Mouse (Mus musculus) limb, embryonic 11.5 days (tissue): ENCODE results near the gene Apol6. TPM values are rescaled to one million over a fixed set of nuclear protein-coding genes. Genes with fewer than 3 reads are reported as not detected.

ENCODE experiments used
- ATAC-seq: fragments of 200-750 bp; cut with Nextera tagmentation; 2 replicates; pipeline ENCODE4 v1.8.0; 2017; ENCODE audit warnings: low read depth; ENCODE audit not compliant: insufficient number of reproducible peaks, low FRiP score, low TSS enrichment
- DNase-seq: peaks from one replicate; pipeline ENCODE4 v3.0.0-alpha.2; 2015; ENCODE audit warnings: low spot score
- H3K27ac ChIP-seq: fragments of 300-500 bp; sonication (generic); replicated peaks from 2 replicates; pipeline ENCODE4 v1.5.1; 2014; ENCODE audit warnings: low read depth, mild to moderate bottlenecking, low read length
- H3K27me3 ChIP-seq: fragments of 300-500 bp; sonication (generic); 2 replicates; pipeline ENCODE4 v1.6.1; 2014; ENCODE audit warnings: mild to moderate bottlenecking, low read length, mixed read lengths; ENCODE audit not compliant: control insufficient read depth, insufficient read depth
- H3K36me3 ChIP-seq: fragments of 300-500 bp; sonication (generic); 2 replicates; pipeline ENCODE4 v1.6.1; 2014; ENCODE audit warnings: mild to moderate bottlenecking, low read length, moderate library complexity, mixed read lengths; ENCODE audit not compliant: control insufficient read depth, insufficient read depth
- H3K4me1 ChIP-seq: fragments of 300-500 bp; sonication (generic); 2 replicates; pipeline ENCODE4 v1.6.1; 2014; ENCODE audit warnings: low read length, mixed read lengths; ENCODE audit not compliant: control insufficient read depth, insufficient read depth
- H3K4me2 ChIP-seq: fragments of 300-500 bp; sonication (generic); 2 replicates; pipeline ENCODE4 v1.6.1; 2014; ENCODE audit warnings: low read depth, mild to moderate bottlenecking, moderate library complexity; ENCODE audit not compliant: severe bottlenecking
- H3K4me3 ChIP-seq: fragments of 300-500 bp; sonication (generic); 2 replicates; pipeline ENCODE4 v1.5.1; 2014; ENCODE audit warnings: low read depth, low read length
- H3K9ac ChIP-seq: fragments of 300-500 bp; sonication (generic); 2 replicates; pipeline ENCODE4 v1.6.1; 2014; ENCODE audit warnings: mild to moderate bottlenecking, low read length
- H3K9me3 ChIP-seq: fragments of 300-500 bp; sonication (generic); 2 replicates; pipeline ENCODE4 v1.6.1; 2016; ENCODE audit warnings: low read length; ENCODE audit not compliant: control insufficient read depth
- WGBS: fragments of 180-500 bp; shearing (Covaris S2); extraction: QIAGEN DNeasy Blood & Tissue Kit; methylation state at CpG from one replicate; pipeline ENCODE4 v1.1.7; 2014; 5-methylcytosine and 5-hydroxymethylcytosine counted together
- polyA plus RNA-seq: library from polyadenylated mRNA; unstranded; fragments of >200 nt; fragmentation: Nextera tagmentation; extraction: Ambion mirVana; gene quantifications from 2 replicates; pipeline ENCODE4 v1.2.1, GENCODE M21; 2014

Apol6 gene
- polyA plus RNA-seq, 1 experiment from 2014 or later, result not detected

- Histone ChIP-seq H3K9me3 (no peaks in the 10 kb centered on the region), H3K27me3 (no peaks in the 10 kb centered on the region), H3K4me1 (no peaks in the 10 kb centered on the region), H3K4me2 (no peak overlapping the region), H3K36me3 (peaks cover 3% of the 10 kb centered on the region; the same call in 1 of the 2 replicates), H3K4me3 (no peak overlapping the region), H3K27ac (no peak overlapping the region), H3K9ac (no peak overlapping the region)
- WGBS, result 94% methylated on average over 4 of the region's 4 CpGs
- no peak for ATAC-seq
- no peak for DNase-seq
Observed at GRCm38 (mm10) chr15:77091394-77091793, 46.9 kb downstream of the Apol6 start.

GRCm38 (mm10) chr15:77094431-77094830 lies 49.9 kb downstream of the Apol6 start:
- DNase-seq, result no peak
- H3K4me3 ChIP-seq, result no peak overlapping the region
- no peak overlapping the region for H3K27ac ChIP-seq
- no peaks in the 10 kb centered on the region for H3K9me3 ChIP-seq
- no peak overlapping the region for H3K9ac ChIP-seq
- peaks cover 5% of the 10 kb centered on the region; the same call in 1 of the 2 replicates for H3K36me3 ChIP-seq
- no peak overlapping the region for H3K4me2 ChIP-seq
- WGBS, result 94% methylated on average over 13 of the region's 13 CpGs
- no peak for ATAC-seq
- H3K27me3 ChIP-seq, result no peaks in the 10 kb centered on the region
- H3K4me1 ChIP-seq, result no peaks in the 10 kb centered on the region

- Histone ChIP-seq H3K4me3 (no peak overlapping the region), H3K27ac (no peak overlapping the region), H3K4me1 (no peaks in the 10 kb centered on the region), H3K9ac (no peak overlapping the region), H3K36me3 (peaks cover 5% of the 10 kb centered on the region; the same call in 1 of the 2 replicates), H3K9me3 (no peaks in the 10 kb centered on the region), H3K4me2 (no peak overlapping the region), H3K27me3 (no peaks in the 10 kb centered on the region)
- DNase-seq (no peak), ATAC-seq (no peak)
- WGBS, result 92% methylated on average over 1 of the region's 1 CpGs
Observed at GRCm38 (mm10) chr15:77095216-77095615, 50.7 kb downstream of the Apol6 start.

GRCm38 (mm10) chr15:77097358-77097757 lies 52.8 kb downstream of the Apol6 start:
- no peak overlapping the region for H3K9ac ChIP-seq
- H3K4me2 ChIP-seq, result no peak overlapping the region
- no peak overlapping the region for H3K4me3 ChIP-seq
- H3K4me1 ChIP-seq, result no peaks in the 10 kb centered on the region
- no peak overlapping the region for H3K27ac ChIP-seq
- peaks cover 5% of the 10 kb centered on the region; the same call in 1 of the 2 replicates for H3K36me3 ChIP-seq
- whole genome bisulfite sequencing, result 96% methylated on average over 6 of the region's 6 CpGs
- ATAC-seq (no peak), DNase-seq (no peak)
- no peaks in the 10 kb centered on the region for H3K9me3 ChIP-seq
- no peaks in the 10 kb centered on the region for H3K27me3 ChIP-seq

GRCm38 (mm10) chr15:77099756-77100155 lies 55.2 kb downstream of the Apol6 start:
- WGBS, result 55% methylated on average over 3 of the region's 3 CpGs
- Histone ChIP-seq H3K27me3 (no peaks in the 10 kb centered on the region), H3K4me1 (no peaks in the 10 kb centered on the region), H3K9ac (no peak overlapping the region), H3K36me3 (peaks cover 8% of the 10 kb centered on the region; the same call in 1 of the 2 replicates), H3K4me2 (no peak overlapping the region), H3K4me3 (no peak overlapping the region), H3K9me3 (no peaks in the 10 kb centered on the region), H3K27ac (no peak overlapping the region)
- DNase-seq (no peak), ATAC-seq (no peak)

- Histone ChIP-seq H3K4me3 (no peak overlapping the region), H3K4me1 (no peaks in the 10 kb centered on the region), H3K9ac (no peak overlapping the region), H3K36me3 (peaks cover 8% of the 10 kb centered on the region; the same call in 1 of the 2 replicates), H3K27ac (no peak overlapping the region), H3K27me3 (no peaks in the 10 kb centered on the region), H3K4me2 (no peak overlapping the region), H3K9me3 (no peaks in the 10 kb centered on the region)
- 85% methylated on average over 5 of the region's 5 CpGs for WGBS
- ATAC-seq (no peak), DNase-seq (no peak)
Observed at GRCm38 (mm10) chr15:77102685-77103084, 58.2 kb downstream of the Apol6 start.

- no peak overlapping the region for H3K27ac ChIP-seq
- H3K36me3 ChIP-seq, result peaks cover 6% of the 10 kb centered on the region; the same call in 1 of the 2 replicates
- no peak overlapping the region for H3K4me3 ChIP-seq
- no peaks in the 10 kb centered on the region for H3K9me3 ChIP-seq
- ATAC-seq (no peak), DNase-seq (no peak)
- H3K9ac ChIP-seq, result no peak overlapping the region
- no peaks in the 10 kb centered on the region for H3K4me1 ChIP-seq
- WGBS, result 86% methylated on average over 10 of the region's 10 CpGs
- no peak overlapping the region for H3K4me2 ChIP-seq
- H3K27me3 ChIP-seq, result no peaks in the 10 kb centered on the region
Observed at GRCm38 (mm10) chr15:77104349-77105158, 60.0 kb downstream of the Apol6 start.

- 85% methylated on average over 10 of the region's 10 CpGs for WGBS
Observed at GRCm38 (mm10) chr15:77105273-77105672, 60.7 kb downstream of the Apol6 start.

More at GRCm38 (mm10) chr15:77105273-77105672, 60.7 kb downstream of the Apol6 start:
- Histone ChIP-seq H3K9me3 (no peaks in the 10 kb centered on the region), H3K9ac (no peak overlapping the region), H3K4me3 (no peak overlapping the region), H3K36me3 (peaks cover 6% of the 10 kb centered on the region; the same call in 1 of the 2 replicates), H3K27ac (no peak overlapping the region), H3K27me3 (no peaks in the 10 kb centered on the region), H3K4me2 (no peak overlapping the region), H3K4me1 (no peaks in the 10 kb centered on the region)
- DNase-seq (no peak), ATAC-seq (no peak)
